Mouse (Mus musculus) CD4-positive helper T cell, adult 2 months (primary cell): ENCODE results near the gene Gm5136.

Experiments
- DNase-seq: peaks from one replicate; pipeline ENCODE4 v3.0.0-alpha.2; 2012; ENCODE audit warnings: low read depth, missing footprints, low spot score

Gm5136 gene

DNA sequence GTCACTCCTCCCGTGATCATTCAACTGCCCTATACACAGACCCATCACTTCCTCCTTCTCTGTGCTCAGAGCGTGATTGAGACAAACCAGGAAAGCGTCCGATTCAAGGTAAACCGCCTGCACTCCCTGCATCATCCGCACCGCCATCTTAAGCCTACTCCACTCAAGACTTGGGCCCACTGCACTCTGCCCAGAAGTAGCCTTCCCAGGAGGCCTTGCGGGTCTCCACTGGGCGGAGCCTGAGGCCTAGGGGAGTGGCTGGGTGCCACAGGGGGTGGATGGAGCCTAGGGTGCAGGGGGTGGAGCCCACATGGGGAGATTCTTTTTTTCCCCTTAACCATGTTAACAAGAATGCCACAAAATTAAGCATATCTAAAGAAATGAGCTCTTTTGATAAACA is at the start of gene Gm5136:
Gene Gm5136, minus strand, starts transcription at position 215 of the 400 bp plus-strand sequence.
- DNase-seq: no peak

DNA sequence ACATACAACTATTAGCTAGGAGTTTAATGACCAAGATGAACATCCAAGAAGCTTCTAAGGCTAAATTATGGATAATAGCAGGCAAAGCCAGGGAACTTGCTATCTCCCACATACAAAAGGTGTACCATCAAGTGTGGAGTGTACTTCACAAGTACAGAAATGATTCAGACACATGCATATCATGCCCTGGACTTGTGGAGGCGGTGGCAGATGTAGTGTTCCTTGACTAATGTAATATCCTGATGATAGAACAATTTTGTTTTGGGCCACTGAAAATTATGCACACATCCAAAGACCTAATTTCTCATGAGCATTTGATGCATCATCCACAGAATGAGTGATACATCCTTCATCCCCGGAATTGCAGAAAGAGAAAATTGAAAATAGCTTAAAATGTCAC is 43.8 kb upstream of the Gm5136 start:
- DNase-seq: no peak

DNA sequence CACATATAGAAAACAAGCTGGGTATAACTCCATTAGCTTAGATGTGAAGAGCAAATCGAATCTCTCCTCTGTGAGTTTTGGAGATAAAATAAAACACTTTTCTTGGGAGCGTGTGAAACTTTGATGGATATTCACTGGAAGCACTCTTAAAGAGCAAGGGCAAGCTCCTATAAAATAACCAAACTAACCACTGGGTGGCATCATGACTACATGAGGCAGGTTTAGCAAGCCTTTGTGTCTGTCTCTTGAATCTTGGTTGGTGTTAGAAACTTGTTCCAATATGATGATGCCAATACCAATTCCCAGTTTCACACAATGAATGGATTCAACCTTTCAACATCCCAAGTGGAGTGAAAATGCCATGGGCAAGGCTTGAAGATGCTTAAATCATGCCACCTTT is 34.0 kb upstream of the Gm5136 start:
- DNase-seq: no peak

DNA sequence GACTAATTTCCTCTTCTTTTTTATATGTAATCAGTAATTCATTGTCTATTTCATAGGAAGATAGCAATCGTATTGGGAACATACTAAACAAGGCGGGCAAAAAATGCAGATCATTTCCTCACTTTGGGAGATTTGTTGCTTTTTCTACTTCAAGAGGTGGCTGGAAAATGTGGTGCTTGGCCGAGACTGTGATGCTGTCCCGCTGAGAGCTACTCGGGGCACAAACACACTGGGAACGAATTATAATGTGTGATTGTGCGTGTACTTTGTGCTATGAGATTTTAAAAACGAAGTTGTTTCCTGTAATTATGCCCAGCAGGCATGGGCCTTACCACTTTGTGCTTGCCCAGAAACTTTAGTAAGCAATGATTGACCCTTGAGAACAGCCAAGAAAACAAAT is 29.0 kb upstream of the Gm5136 start:
- DNase-seq: no peak

DNA sequence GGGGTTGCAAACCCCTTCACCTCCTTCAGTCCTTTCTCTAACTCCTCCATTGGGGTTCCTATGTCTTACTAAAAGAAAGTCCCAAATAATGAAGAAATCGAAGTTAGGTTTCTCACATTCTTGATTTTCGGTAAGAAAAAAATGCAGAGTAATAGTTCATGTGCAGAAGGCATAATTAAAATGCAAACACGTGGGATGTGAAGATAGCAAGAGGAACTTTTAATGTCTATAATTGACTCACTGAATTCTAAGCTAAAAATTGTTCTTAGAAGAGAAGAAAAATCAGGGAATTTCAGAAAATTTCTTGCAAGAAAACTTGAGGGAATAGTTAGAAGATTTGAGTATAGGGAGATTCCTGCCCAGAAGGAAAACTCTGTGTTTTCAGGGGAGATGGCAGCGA is 26.4 kb upstream of the Gm5136 start:
- no peak for DNase-seq

DNA sequence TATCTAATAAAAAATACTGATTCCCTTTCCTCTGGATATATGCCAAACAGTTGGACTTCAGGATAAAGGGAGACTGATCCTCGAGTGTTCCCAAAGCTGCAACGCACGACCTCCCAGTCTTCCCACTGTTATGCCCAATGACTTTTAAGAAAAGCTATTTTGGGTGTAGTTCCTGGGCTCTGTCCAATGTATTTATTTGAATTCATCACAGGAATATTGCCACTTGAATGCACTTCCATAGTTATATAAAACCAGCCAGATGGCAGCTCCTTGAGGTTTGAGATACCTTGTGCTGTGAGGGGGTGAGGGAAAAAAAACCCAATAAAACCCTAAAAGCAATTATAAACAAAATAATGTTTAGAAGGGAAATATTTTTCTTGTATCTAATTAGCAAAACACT is 24.9 kb upstream of the Gm5136 start:
- DNase-seq: no peak

DNA sequence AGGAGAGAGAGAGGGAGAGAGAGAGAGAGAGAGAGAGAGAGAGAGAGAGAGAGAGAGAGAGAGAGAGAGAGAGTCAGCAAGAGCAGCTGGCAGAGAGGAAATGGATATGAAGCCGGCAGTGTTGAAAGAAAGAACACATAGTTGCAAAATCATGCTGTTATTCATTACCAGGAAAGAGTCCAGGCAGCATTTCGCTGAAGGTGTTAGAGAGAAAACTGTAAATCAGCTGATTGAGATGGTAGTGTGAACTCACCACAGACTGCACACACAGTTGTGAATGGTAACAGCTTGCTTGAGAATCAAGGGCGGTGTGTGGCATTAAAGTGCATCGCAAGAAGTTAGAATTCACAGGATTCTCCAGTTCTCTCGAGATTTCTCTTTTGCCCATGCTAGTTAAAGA is 10.6 kb upstream of the Gm5136 start:
- no peak for DNase-seq

DNA sequence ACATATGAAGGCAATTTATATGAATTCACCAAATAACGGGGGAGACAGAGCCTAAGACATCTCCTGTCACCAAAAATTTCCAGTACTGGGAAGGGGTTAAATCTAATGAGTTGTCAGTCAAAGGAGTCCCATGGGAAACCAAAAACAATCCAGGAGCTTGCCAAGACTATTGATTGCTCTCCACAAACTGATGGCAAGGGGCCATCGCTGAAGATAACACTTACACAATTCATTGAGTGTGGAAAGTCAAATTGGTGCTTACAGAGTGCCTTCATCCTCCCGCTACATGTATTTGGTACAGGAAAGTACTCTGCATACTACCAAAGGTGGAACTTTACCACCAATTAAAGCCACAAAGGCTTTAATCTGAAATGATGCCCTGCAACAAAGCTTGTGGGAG is 5.7 kb upstream of the Gm5136 start:
- no peak for DNase-seq

DNA sequence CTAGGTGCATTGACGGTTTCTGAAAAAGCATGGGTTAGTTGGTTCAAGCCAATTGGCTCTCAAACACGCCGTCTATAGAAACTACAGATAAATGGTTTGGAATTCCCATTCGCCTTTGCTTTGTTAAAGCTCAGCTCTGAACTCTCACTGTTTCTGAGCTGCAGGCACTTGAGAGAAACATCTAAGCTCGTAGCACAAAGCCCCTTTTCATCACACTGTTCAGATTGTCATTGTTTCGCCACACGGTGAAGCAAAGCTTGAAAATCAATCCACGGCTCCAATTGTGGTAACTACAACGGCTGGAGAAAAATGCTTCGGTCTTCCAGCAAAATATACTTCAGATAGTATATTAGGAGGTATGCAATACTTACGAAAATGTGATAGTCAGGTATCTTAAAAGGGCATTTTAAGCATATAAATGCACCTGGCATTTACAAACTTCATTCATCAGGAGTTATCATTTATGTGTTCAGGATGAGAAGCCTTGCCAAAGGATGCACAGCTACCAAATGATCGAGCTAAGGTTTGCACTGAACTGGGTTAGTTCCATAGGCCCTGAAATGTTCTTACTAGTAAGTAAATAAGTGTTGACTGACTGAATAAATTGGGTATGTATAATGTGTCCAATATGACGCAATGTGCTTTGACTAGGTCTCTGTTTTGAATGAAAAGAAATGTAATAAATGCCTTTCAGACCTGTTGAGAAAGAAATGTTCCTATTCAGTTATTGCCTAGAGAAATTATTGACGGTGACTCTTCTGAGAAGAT is 1.6 kb upstream of the Gm5136 start:
- no peak for DNase-seq

DNA sequence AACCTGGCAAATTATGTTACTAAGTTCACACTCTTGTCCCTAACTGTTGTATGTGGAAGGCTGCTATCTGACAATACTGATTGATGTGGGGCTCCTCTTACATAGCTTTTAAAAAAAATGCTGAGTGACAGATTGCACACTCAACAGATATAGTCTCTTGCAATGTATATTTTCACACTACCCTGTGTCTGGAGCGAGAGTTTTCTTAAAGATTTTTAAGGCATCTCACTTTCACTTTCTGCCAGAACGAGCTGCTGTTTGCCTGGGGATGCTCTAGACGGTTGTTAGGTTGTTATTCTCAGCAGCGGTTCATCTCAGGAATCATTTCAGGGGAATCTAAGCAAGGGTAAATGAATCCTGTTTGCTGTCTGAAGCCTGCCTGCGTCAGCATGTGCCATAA is 2.9 kb downstream of the Gm5136 start:
- DNase-seq: no peak

DNA sequence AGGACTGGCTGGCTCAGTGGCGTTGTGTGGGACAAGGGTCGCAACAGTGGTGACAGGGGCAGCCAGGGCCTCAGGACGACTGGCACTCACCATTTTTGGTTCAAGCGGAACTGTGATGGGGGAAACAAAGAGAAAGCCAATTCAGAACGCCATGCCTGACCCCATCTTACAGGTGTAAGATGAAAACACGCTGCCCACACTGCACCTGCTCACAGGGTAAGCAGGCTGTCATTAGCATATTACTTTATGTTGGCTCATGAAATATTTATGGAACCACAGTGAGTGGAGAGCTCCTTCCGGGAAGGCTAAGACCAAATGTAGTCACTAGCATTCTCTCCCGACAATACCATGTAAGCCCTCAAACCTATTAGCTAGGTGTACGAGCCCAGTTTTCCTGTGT is 9.0 kb downstream of the Gm5136 start:
- no peak for DNase-seq

DNA sequence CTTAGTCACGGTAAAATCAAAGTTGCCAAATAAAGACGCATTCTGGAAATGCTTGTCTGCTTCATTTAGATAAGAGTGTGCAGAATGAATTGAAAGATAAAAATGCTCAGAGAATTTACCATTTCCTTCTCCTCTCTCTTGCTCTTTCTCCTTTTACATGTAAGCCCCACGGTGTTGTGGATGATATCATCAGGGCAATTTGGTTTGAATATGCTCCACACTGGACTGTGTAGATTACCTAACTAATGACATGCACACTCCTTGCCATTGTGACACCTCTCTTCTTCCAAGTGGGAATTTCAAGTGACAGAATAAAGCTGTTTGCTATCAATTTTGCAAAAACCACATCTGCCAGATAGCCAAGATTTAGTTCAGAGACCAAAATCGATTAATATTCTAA is 13.3 kb downstream of the Gm5136 start:
- no peak for DNase-seq

DNA sequence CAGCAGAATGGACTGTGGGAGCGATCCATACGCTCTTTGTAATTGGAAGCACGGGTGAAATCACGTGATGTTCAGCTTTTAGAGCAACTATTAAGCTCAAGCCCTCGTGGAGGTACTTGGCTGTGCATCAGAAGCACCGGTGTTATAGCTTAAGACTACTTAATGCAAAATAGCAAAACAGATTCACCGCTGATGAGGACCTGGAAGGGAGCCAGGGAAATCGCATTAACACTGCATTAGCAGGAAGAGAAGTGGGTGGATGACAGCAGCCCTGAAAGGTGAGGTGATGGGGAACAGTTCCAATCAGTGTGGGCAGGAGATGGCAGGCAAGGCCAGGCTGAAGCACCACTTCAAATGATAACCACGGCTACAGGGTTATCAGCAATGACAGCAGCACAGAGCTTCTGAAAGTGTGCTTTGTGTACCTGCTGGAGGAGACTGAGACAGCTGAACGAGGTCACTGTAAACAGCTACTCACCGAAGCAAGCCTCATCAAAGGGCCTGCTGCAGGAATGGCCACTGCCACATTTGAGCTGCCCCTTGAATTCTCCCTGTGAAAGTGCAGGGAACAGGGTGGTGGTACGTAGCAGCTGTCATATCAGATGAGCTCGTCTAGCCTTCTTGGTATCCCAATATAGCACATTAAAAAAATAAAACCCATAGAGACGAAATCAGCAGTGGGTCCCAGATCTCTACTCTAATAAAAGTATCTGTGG is 20.1 kb downstream of the Gm5136 start:
- DNase-seq: no peak

DNA sequence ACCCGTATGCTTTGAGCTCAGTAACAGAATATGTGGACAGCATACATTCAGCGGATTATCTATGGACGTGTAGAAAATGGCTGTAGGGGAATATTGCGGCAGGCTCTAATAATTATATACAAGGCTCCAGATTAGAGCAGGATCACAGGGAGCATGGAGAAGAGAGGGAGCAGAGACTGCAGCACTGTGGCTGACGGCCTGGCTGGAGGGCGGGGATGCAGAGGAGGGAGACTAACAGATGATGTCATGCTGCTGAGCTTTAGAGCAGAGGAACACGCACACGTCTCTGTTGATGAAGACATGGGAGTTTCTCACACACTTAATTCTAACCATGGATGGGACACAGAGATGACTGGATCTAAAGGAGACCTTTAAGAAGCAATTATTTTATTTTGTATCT is 22.9 kb downstream of the Gm5136 start:
- DNase-seq: no peak

DNA sequence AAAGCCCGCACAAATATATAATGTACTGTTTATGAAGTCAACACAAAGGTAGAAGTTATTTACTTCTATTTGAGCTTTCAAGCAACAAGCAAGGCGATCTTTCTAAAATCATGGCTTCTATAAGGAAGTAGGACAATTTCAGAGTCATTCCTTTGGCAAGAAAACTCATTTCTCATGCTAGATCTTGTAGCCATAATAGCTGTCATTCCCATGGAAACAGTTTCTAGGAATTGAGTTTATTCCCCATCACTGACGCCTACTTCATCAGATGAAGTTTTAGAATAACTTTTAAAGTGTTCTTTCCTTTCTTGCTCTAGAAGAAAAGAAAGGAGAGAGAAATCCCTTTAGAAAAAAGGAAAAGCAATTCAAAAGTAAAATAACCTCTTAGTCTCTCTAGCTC is 31.0 kb downstream of the Gm5136 start:
- no peak for DNase-seq

DNA sequence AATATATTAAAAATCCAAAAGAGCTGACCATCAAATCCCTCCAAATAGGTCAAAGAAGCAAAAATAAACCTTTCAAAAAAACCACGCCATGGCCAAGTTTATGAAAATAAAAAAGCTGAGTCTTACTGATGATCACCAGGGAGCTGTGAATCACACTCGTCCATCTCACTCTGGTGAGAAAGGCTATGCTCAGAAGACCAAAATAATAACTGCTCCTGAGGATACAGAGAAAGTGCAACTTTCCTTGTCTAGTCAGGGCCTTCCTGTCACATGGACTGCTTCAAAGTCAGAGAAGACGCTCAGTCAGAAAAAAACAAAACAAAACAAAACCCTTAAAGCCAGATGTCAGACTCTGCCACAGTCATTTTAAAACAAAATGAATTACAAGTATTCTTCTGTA is 39.7 kb downstream of the Gm5136 start:
- no peak for DNase-seq

DNA sequence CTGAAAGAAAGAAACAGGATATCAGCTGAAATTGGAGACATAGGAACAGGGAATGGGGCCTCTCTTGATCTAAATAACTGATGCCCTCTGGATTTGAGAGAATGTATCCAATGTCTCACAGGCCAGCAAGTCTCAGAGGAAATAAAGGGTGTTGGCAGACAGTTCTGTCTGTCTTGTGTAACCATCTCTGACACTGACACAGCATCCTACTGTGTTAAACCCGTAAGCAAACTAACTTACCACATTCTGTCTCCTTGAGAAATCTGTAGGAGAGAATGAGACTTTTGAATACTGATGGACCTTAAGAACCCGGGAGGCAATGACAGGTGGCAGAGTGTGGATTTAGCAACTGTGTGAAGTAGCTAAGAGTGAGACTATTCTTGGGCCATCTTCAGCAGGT is 41.7 kb downstream of the Gm5136 start:
- DNase-seq: no peak

DNA sequence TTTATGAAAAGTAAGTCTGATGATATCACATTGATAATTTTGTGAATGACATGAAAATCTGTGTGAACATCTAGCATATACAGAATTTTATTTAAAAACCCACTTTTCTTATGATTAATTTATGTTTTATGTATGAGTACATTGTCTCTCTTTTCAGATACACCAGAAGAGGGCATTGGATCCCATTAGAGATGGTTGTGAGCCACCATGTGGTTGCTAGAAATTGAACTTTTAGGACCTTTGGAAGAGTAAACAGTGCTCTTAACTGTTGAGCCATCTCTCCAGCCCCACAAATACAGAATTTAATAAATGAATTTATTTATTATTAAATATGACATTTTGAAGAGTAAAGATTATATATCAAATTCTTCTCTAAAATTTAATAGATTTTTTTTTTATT is 42.3 kb downstream of the Gm5136 start:
- no peak for DNase-seq

DNA sequence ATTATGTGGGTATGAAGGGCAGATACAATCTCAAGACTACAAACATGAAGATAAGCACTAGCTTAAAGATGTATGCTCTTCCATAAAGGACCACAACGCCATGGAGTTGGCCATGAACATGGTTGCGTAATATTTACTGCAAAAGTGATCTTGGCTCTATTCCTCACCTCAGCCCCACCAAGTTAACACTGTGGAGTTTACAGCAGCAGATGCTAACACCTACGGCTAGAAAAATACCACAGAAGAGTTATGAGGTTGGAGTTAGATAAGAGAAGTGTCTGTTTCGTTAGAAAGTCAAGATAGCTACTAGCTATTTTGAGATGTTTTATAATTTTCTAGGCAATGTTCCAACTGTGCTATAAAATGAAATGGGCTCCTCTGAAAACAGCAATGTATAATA is 43.1 kb downstream of the Gm5136 start:
- DNase-seq: no peak

DNA sequence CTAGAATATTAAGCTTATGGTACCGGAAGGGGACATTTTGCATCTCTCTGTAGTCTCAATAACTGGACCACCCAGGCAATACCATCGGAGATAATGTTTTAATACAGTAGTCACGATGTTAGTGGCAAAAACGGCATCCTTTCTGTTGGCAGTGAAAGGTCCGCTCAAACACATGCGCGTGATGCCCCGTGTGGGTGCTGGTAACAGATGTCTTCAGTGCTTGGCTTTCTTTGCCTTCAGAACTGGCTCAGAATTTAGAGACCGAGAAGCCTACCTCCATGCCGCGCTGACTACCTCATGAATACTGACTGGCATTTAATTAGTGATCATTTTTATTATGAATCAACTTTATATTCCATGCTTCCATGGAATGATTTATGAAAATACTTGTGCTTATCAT is 44.9 kb downstream of the Gm5136 start:
- no peak for DNase-seq

DNA sequence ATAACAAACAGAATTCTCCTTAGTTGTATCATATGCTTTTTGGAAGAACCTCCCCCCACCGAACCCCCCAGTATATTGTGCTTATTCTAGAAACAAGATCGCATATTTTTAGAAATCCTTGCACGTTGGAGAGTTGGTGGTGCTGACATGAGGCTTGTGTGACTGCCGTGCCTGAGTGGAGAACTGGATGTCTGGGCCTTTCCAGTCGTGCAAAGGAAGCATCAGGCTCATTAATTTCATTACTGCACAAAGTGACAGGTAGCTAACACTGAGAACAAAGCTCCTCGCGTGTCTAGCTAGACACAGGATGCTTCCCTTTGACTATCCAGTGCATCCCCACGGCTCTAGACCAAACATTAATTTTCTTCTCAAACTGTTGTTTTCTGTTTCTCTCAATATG is 47.1 kb downstream of the Gm5136 start:
- DNase-seq: no peak

DNA sequence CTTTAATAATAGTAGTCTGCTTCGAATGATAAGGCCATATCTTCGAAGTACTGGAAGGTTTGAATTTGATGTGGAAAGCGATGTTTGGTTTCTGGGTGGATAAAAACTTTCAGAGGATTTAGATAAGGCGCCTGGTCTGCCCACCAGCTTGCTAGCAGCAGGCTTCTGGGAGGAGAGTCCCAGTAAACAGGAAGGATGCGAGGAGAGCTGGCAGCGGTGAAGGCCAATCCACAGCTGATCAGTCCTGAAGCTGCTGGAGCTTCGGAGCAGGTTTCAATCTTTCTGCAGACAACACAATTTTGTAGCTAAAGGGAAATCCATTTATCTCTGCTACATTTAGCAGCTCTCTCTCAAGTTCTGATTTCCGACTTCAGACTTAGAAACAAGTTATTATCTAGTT is 47.9 kb downstream of the Gm5136 start:
- DNase-seq: no peak

DNA sequence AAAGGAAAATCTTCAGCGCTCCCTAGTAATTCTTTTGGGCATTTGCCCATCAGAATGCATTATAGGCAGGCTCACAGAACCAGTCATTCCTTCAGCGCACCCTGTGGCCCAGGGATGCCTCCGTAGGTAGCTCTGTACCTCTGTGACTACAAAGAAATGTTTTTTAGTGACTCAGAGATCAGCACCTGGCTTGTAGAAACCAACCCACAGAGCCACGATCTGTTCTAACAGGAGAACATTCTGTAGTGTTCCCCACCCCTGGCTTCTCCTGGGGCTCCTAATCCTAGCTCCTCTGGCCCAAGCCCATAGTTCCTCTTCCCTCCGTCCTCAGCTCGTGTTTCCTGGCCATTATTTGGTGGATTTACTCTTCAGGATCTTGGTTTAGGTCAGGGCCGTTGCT is 50.8 kb downstream of the Gm5136 start:
- no peak for DNase-seq
